Mouse (Mus musculus) liver, embryonic 14.5 days (tissue): ENCODE data around the gene Aqp7.

Experiments used
- CTCF ChIP-seq: IDR thresholded peaks from 2 replicates; pipeline ENCODE4 v1.5.1; 2016; ENCODE audit warnings: antibody characterized with exemption, low read depth, control low read depth
- EP300 ChIP-seq: IDR thresholded peaks from 2 replicates; pipeline ENCODE4 v1.6.1; 2016; ENCODE audit warnings: antibody characterized with exemption, low read depth

DNA sequence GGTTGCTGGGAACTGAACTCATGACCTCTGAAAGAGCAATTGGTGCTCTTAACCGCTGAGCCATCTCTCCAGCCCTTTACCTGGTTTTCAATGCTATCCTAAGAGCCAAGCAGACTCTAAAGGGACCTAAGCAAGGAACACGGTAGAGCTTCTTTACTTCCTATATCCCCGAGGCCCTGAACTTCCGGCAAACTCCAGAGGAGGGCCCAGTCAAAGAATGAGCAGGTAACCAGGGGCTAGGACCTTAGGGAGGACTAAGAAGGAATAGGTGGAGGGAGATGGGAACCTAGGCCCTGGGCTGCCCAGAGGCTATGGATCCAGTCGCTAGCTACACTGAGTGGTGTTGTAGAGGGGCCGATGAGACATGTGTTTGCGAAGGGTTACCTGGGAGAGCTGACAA is 3.8 kb upstream of the Aqp7 start:
- TF ChIP-seq CTCF (no peak), EP300 (no peak)
